Mouse (Mus musculus) embryonic fibroblast, embryonic 13.5 days (primary cell): Measurements from ENCODE around the gene Kifc1. TPM values are rescaled to one million over a fixed set of nuclear protein-coding genes. Genes with fewer than 3 reads are reported as not detected.
"Not testable (repeated sequence)": the region's sequence is repeated elsewhere in the genome, so short reads cannot be mapped to it uniquely, and the experiment has no call there.

Experiments
- H3K27ac ChIP-seq: 2 replicates; pipeline ENCODE4 v1.5.1; 2012; ENCODE audit warnings: low read length, control low read depth, inconsistent platforms; ENCODE audit not compliant: insufficient read depth
- H3K4me1 ChIP-seq: 2 replicates; pipeline ENCODE4 v1.6.1; 2011; ENCODE audit warnings: low read length; ENCODE audit not compliant: control insufficient read depth, insufficient read depth
- H3K4me3 ChIP-seq: 2 replicates; pipeline ENCODE4 v1.5.1; 2011; ENCODE audit warnings: mild to moderate bottlenecking, control low read depth, low read length; ENCODE audit not compliant: insufficient read depth
- CTCF ChIP-seq: IDR thresholded peaks from 2 replicates; pipeline ENCODE4 v1.5.1; 2011; ENCODE audit warnings: mild to moderate bottlenecking, control low read depth, low read length, moderate library complexity, borderline replicate concordance; ENCODE audit not compliant: insufficient read depth
- POLR2A ChIP-seq: IDR thresholded peaks from 2 replicates; pipeline ENCODE4 v1.6.1; 2011; ENCODE audit warnings: low read depth, mild to moderate bottlenecking, control low read depth, low read length, moderate library complexity
- polyA plus RNA-seq: library from polyadenylated mRNA; stranded (reverse); fragments of >200 nt; gene quantifications from 2 replicates; pipeline ENCODE4 v1.2.4, GENCODE M21; 2011; ENCODE audit warnings: low read depth; ENCODE audit not compliant: missing spikeins, insufficient read length

Kifc1 gene
- polyA plus RNA-seq, 1 experiment = 63.1 TPM

DNA sequence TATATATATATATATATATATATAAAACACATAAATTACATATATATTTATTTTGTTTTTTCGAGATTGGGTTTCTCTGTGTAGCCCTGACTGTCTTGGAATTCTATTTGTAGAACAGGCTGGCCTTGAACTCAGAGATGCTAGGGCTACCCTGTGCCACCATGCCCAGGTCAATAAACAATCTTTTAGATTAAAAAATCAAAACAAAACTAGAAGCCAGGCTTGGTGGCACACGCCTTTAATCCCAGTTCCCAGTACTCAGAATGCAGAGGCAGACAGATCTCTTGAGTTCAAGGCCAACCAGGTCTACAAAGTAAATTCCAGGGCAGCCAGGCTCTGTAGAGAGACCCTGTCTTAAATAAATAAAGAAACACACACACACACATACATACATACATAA lies 896 bp upstream of the Kifc1 start:
- Histone ChIP-seq H3K27ac (no peak overlapping the region), H3K4me3 (no peak overlapping the region), H3K4me1 (no peaks in the 10 kb centered on the region)
- TF ChIP-seq CTCF = no peak
- TF ChIP-seq POLR2A = no peak

DNA sequence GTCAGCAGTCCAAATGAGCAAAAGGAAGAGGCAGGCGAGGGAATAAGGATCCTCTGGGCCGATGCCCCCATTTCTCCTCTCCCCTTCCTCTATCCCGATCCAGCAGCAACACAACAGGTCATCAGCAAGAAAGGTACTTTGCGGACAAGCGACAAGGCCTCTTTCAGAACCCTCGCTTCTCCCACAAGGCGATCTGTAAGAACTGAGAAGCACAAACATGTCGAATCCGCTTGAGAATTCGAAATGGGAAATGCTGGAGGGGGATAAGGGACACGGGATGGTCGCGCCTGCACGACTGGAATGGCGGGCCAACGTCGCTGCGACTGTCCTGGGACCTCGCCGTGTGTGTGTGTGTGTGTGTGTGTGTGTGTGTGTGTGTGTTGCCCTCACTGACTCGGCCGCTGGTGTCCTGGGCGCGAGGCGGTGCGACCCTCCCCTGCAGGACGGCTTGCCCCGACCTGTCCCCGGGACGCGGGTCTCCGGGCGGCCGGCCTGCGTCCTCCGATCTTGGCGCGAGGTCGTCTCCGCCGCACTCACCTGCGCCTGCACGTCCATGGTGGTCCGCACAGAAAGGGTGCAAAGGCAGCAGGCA lies 424 bp downstream of the Kifc1 start:
- peak overlapping the region; percentile 63 for H3K4me3 ChIP-seq
- not testable (repeated sequence) for H3K27ac ChIP-seq, H3K4me1 ChIP-seq

DNA sequence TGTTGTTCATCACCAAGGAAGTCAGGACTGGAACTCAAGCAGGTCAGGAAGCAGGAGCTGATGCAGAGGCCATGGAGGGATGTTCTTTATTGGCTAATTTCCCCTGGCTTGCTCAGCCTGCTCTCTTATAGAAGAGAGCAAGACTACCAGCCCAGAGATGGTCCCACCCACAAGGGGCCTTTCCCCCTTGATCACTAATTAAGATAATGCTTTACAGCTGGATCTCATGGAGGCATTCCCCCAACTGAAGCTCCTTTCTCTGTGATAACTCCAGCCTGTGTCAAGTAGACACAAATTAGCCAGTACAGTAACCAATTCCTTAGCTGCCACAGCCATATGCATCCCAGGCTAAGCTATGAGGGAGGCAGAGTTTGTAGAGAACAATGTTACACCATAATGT lies 2.2 kb downstream of the Kifc1 start:
- H3K4me3 ChIP-seq = peak overlapping the region; percentile 10; the same call in 1 of the 2 replicates
- H3K4me1 ChIP-seq, H3K27ac ChIP-seq: not testable (repeated sequence)

DNA sequence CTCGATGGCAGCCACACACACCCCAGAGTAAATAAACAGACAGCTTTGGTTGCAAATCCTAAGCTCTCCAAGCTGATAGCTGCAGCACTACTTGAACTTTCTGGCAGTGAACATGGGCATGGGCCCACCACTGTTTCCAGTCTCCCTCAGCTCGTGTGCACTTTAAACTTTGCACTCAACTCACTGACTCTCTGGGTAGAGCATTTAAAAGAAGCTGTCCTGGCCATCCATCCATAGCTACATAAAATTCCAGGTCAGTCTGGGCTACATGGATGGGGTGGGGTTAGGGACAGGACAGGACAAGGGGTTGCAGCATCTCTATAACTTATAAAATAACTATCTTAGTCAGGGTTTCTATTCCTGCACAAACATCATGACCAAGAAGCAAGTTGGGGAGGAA lies 2.7 kb downstream of the Kifc1 start:
- H3K27ac ChIP-seq, H3K4me3 ChIP-seq, H3K4me1 ChIP-seq: not testable (repeated sequence)

DNA sequence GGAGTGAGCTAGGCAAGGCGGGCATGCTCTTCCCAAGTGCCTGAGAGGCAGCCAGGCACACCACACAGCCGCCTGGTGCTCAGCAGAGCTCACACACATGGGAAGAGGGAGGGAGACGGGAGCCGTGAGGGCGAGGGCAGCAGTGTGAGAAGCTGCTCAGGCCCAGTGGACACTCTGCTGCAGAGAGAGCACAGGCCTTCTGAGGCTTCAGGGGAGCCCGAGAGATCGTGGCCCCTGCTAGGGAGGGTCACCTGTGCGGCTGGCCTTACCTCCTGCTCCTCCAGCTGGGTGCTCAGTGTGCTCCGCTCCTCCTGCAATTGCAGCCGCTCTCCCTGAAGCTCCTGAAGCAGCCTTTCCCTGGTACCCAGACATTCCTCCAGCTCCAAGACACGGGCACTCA lies 6.1 kb downstream of the Kifc1 start:
- not testable (repeated sequence) for H3K4me1 ChIP-seq, H3K27ac ChIP-seq

DNA sequence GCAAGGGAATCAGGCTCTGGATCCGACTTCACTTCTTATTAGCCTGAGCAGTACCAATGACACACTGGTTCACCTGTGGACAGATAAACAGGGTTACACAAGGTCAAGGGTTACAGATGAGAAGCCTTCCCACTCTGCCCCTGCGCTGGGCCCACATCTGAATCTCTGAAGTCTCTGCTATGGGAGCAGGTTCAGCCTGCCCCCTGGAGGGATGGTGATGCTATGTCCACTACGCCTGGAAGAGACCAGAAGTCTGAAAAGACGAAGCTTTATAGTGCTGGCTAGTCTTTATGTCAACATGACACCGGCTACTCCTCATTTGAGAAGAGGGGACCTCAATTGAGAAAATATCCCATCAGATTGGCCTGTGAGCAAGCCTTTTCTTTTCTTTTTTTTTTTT lies 14.7 kb downstream of the Kifc1 start:
- H3K4me3 ChIP-seq, H3K27ac ChIP-seq, H3K4me1 ChIP-seq: not testable (repeated sequence)
- TF ChIP-seq CTCF = 0 out of 2 replicates have a peak, but pooled peaks have one; percentile 28

More for the DNA sequence above, 6.1 kb downstream of the Kifc1 start:
- H3K4me3 ChIP-seq = not testable (repeated sequence)

DNA sequence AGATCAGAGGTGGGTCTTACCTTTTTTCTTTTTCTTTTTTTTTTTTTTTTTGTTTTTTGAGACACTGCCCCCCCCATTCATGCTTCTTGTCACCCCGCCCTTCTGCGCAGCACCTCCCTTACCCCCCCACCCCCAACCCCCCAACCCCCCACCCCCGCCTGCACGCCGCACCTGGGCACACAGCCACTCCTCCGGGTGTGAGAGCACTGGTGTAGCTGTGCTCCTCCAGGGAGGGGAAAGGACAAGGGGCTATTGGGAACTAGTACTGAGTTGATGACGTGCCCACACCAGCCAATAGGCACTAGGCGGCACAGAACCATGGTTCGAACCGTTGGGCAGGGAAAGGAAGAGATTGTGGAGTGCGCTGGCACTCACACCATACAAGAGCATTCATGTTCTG lies 16.1 kb downstream of the Kifc1 start:
- Histone ChIP-seq H3K27ac (no peak overlapping the region), H3K4me1 (no peaks in the 10 kb centered on the region), H3K4me3 (no peak overlapping the region)
- no peak for TF ChIP-seq CTCF
- TF ChIP-seq POLR2A = no peak

DNA sequence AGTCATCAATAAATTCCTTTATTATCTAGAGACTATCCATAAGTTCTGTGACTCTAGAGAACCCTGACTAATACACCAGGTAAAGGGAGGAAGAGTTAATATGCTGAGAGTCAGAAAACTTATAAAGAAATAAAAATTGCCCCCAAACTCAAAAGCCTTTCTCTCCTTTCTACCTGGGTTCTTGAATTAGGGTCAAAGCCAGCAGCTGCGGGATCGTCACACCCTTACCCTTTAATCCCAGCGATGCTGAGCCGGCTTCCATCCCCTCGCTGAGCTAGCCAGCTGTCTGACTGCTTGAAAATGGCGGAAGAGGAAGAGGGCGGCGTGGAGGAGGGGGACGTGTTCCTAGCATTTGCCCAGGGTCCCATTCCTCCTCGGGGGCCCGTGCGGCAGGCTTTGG lies 16.9 kb downstream of the Kifc1 start, which contains the start of gene Gm7029:
Gene Gm7029 (plus strand): TSS at position 301 of the 400 bp plus-strand sequence.
- not testable (repeated sequence) for H3K4me1 ChIP-seq, H3K4me3 ChIP-seq, H3K27ac ChIP-seq

DNA sequence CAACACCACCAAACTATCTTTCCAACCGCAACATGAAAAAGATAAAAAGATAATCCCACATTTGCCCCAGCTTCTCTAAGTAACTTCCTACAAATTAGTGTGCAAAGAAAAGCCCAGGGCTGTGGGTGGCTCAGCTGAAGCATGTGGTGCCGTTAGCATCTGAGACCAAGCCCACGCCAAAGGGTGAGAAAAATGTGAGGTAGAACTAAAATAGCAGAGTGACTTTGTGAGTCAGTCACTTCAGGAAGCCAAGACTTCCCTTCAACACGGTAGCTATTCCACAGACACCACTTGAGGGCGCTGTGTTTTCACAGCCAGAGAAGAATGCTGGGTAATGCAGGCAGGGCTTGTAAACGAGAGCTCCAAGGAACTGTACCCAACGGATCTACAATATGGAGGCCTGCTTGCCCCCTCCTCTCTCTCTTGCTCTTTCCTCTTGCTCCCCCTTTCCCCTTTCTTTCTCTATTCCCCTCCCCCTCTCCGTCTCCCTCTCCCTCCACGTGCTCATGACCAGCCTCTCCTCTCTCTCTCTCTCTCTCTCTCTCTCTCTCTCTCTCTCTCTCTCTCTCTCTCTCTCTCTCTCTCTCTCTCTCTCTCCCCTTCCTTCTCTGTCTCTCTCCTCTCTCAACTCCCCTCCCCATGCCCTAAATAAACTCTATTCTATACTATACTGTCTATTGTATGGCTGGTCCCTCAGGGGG lies 25.0 kb downstream of the Kifc1 start:
- no peak overlapping the region for H3K4me3 ChIP-seq
- H3K4me1 ChIP-seq = no peaks in the 10 kb centered on the region
- TF ChIP-seq CTCF (no peak), POLR2A (no peak)
- no peak overlapping the region for H3K27ac ChIP-seq

DNA sequence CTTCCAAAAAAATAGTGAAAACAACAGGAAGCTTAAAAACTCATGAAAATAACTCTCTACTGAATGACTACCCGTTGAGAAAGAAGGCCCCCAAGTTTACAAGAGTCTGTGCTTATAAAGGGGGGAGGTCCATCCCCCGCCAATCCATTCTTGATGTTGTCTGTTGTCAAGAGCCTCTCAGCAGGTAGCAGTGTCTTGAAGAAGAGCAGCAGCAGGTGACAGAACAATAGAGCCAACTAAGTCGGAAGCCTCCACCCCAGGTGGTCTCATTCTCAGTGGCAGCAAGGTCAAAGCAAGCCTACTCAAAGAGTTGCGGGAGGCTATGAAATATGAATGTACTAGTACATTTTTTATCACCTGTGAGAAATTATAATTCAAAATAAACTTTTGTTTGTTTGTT lies 32.6 kb downstream of the Kifc1 start:
- no peak overlapping the region for H3K4me3 ChIP-seq
- H3K4me1 ChIP-seq = no peaks in the 10 kb centered on the region
- TF ChIP-seq CTCF = no peak
- no peak for TF ChIP-seq POLR2A
- H3K27ac ChIP-seq = no peak overlapping the region

DNA sequence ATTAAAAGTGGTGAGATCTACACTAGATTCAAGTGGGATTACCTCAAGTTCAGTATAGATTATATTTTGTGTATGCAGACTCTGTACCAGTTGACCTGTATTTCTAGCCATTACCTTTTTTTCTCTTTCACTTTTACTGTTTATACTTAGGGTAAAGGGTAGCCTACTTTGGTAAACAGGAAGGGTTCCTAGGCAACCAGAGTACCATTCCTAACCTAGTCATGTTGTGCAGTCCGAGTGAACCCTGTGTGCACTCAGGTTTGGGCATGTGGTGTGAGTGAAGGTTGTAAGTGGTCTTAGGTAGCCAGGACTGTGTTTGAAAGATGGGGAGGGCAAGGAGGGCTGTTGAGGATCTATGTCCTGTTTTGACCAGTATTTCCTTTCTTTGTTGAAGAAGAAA lies 39.1 kb downstream of the Kifc1 start:
- H3K4me3 ChIP-seq = no peak overlapping the region
- no peaks in the 10 kb centered on the region for H3K4me1 ChIP-seq
- TF ChIP-seq POLR2A (no peak), CTCF (no peak)
- no peak overlapping the region for H3K27ac ChIP-seq
